Mouse (Mus musculus): ENCODE data around the gene Smad5.

The Smad5 gene

DNA sequence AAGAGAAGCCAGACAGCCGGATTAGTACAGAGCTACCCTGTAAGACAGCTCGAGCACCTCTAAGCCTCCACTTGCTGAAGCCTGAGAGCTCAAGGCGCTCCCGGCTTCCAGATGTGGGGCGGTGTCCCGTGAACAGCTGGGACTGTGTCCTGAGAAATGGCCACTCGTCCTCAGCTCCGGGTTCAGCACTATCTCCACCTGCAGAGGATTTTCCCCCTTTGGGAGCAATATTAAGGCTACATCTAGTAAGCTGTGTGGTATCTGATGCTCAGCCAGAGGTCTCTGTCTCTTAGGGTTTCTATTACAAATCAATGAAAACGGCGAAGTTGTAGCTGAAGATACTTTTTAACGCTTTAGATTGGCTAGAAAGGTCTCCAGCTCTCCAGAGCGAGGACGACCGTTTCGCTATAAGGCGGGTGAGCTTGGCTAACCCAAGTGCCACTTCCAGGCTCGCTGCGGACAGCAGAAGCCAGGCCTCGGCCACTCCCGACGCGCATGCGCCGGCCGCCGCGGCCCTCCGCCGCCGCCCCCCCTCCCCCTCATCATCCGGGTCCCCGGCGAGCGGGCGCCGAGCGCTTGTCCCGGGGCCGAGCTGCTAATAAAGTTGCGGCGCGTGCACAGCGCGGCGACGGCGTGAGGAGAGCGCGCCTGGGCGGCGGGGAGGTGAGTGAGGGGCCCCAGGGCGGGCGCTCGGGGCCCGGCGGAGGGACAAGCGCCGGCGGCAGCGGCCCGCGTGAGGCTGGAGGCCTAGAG, at the start of gene Smad5:
Gene Smad5, plus strand, starts transcription at position 542 of the 753 bp plus-strand sequence.
- peak; percentile 89 for DNase-seq (ENCODE audit: low read depth, low spot score)

DNA sequence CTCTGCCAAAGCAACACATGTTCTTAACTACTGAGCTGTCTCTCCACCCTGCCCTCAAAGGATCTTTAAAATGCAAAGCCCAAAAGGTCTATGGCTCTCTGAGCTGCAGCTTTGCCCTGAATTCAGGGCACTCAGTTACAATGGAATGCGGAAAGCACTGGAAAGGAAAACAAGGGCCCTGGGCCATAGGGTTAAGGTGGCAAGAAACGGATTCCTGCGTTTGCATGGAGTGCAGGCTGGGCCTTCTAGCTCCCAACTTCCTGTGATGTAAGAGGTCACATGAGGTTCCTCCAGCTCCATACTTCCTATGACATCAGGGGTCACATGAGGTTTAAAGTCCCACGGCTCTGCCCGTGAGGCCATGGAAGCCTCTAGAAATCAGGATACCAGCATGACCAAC, 48.6 kb upstream of the Smad5 start:
- no peak for DNase-seq (ENCODE audit: low read depth, low spot score)

DNA sequence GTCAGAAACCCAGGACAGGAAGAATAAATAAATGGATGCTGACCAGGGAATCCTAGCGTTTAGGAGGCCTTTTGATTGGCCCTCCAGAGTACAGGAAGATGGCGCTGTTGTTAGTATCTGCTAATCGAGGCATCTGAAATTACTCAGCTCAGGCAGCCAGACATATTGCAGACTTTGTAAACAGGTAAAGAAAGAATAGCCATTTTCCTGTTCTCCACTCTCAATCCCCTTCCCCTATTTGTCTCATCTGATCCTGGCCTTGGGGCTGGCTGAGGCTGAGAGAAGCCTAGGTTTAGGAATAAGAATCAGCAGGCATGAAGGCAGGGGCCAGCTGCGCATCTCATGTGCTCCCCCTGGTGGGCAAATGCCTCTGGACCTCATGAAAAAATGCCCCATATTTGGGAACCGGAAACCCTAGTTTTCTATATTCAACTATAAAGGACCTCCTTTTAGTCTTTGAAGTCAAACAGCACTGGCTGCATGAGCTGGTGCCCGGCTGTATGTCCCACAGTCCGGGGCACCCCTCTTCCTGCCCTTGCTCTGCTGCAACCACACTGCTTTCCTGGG, 44.8 kb upstream of the Smad5 start:
- DNase-seq (ENCODE audit: low read depth, low spot score): peak; percentile 80

DNA sequence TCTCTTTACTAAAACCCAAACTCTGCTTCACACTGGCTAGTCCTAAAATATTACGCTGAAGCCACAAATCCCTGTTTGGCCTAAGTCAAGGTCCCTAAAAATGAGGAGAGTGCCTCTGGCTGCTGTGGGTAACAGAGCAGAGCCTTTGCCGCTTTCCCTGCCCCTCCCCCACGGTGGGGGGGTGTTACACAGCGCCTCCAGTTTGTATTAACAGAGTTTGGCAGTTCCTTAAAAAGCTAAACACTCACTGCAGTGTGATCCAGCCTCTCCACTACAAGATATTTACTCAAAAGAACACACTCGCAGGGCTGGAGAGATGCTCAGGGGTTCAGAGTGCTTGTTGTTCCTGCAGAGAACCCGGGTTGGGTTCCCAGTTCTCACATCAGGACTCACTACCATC, 43.9 kb upstream of the Smad5 start:
- DNase-seq (ENCODE audit: low read depth, low spot score): no peak

DNA sequence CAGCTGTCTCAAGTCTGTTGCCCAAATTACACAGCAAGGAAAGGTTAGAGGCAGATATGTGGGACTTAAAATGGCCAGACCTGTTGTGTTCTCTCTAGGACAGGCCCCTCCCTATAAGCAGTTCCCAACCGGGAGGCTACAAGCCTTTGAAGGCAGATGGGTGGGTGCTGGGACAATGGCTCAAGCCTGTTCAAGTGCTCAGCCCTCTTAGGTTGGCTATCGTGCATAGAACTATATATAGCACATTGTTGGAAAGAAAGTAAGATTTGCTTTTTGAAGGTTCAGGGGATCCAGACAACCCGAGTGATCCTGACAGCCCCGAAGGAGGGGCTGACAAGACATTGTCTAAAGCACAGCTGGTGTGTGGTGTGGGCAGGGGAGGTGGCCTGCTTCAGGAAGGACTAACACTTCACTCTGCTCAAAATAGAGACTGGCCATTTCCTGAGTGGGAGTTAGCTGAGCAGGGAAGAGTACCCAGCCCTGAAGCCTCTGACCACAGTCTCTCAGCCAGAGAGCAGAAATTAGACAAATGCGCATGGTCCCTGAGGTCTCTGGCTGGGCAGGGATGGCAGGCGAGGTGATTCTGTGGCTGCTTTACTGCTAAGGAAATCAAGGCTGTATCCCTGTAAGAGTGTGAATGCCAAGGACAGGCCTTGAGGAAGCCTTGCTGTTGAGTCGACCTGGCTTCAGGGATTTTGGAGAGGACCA, 40.7 kb upstream of the Smad5 start:
- DNase-seq (ENCODE audit: low read depth, low spot score): no peak

DNA sequence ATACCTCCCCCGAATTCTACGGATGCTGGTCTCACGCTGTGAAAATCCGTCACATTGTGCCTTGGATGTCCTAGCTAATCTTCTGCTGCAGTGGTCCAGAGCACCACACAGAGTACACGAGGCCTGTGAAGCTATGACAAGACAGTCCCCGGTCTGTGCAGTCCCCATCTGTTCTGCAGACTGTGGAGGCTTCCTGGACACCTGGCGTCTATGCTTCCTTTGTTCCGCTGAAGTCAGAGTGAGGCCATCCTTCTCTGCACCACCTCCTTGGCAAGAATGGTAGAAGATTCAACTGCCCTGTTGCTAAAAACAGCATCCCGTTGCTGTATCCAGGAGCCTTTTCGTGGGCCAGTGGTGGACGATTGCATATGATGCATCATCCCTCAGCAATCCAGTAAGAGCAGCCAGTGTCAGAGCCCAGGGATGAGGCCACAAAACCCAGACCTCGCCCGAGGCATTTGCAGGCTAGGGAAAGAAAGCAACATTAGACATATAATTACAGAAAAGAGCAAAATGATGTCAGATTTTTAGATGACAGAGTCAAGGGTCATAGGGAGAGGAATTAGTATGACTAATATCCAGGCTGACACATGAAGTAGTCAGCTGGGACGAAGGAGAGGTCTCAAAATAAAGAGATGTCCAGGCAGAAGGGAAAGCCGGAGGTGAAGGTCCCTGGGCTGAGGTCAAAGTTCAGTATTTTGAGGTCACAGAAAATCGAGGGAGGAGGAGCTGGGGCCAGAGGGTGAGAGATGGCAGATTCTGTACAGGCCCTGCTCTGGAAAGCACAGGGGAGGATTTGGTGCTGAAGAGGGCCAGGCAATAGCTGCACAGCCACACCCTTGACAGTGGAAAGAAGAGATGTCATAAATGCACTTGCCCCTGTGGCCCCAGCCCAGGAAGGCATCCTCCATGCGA, 38.3 kb upstream of the Smad5 start:
- no peak for DNase-seq (ENCODE audit: low read depth, low spot score)

DNA sequence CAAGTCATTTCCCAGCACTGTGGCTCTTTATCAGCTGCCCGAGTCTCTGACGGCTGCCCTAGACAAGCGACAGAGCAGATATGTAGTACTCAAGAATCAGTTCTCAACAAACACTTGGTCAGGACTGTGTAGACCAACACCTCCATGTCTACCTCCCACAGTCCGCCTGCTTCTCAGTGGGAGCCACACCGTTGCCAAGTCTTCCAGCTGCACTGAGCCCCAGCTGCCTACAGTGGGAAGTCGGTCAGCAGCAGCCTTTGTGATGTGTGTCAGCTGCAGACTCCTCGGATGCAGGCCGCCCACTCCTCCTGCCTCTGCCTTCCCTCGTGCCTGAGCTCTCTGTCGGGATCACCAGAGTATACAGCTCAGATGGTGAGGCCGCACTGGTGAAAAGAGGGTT, 31.6 kb upstream of the Smad5 start:
- no peak for DNase-seq (ENCODE audit: low read depth, low spot score)

DNA sequence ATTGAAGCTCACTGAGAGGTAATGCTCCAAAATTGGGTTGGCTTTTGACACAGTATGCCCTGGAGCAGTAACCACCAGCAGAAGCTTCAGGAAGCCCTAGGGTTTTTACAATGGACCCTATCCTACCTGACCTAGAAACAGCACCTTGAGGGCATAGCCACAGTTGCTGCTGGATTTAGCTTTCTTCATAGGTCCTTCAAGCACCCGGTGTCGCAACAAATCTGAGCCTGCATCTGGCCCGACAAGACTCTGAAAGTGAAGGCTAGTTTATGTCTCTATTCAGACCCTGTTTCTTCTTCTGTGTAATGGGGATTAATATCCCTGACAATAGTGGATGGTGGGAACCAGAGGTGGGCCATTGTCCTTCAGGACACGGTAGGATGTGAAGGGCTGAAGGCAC, 25.1 kb upstream of the Smad5 start:
- DNase-seq (ENCODE audit: low read depth, low spot score): no peak

DNA sequence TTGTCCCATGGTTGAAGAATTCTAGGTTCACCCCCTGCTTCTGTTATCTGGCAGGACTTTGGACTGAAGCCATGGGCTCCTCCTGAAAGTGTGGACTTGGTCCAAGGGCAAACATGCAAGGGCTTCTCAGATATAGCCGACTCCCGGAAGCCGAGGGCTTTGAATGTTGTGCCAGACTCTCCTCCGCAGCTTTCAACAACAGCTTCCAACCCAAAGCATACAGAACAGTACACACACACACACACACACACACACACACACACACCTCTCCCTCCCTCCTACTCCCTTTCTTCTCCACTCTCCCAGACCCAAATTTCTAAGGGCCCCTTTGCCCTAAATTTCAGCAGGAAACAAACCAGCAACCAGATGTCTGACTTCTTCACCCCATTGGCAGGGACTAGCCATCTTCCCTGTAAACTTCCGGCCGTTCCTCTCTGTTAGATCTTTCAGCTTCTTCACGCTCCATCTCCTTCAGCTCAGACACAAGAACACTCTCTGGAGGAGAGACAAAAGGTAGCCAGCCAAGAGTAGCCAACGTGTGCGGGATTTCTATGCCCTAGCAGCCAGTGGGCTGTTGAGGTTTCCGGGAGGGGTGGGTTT, 24.5 kb upstream of the Smad5 start:
- DNase-seq (ENCODE audit: low read depth, low spot score): no peak

DNA sequence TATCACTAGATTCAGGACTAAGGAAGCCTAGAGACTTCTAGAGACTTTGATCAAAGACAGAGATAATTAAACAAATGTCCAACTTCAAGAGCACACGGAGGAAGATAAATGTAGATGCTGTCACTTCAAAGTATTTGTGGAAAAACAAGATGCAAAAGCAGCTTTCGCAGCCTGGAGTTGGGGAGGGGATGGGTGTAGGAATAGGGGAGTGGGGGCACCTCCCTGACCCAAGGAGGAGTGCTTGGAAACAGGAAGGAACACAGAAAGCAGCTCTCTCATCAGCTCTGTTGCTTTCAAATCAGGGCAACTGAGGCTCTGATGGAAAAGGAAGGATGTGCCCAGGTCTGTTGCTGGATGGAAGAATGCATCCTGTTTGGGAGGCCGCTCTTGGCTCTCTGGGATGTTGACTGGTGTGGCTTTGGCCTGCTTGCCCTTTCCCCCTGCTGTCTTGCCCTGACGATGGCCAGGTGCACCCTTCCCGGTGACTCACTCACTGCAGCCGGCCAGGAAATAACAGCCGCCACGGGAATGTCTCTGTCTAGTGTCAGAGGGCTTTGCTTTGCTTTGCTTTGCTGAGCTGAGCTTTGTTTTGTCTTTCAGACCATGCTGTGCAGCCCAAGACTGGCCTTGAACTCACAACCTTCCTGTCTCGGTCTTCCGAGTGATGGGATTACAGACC, 23.8 kb upstream of the Smad5 start:
- DNase-seq (ENCODE audit: low read depth, low spot score): no peak

DNA sequence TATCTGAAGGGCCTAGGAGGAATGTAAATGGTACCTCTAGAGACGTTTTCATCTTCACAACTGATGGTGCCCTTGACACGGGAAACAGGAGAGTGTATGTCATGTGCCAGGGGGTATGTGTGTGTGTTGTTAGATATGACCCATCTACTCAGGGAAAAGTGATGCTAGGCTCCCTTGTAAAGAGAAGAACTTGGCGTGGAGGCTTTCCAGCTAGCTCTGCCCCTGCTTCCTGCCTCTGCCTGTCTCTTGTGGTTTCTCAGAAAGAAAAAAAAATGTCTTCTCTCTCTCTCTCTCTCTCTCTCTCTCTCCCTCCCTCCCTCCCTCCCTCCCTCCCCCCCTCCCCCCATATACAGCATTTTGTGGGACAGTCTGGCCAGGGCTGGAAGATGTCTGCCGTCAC, 20.9 kb upstream of the Smad5 start:
- no peak for DNase-seq (ENCODE audit: low read depth, low spot score)

DNA sequence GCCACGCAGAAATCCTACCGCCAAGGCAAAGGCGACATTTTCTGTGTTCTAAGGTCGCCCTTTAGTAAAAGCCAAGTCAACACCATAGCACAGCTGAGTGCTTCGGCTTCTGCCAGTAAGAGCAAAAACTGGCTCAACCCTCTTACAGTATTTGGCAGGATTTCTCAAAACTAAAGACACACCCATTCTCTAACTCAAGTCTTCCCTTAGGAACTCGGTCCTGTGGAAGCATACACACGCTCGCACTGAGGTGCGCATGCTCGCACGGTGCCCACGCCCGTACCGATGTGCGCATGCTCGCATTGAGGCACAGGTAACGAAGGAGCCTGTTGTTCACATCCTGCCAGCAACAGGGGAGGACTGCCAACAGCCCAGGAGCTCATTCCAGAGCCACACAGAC, 20.5 kb upstream of the Smad5 start:
- peak; percentile 69 for DNase-seq (ENCODE audit: low read depth, low spot score)

DNA sequence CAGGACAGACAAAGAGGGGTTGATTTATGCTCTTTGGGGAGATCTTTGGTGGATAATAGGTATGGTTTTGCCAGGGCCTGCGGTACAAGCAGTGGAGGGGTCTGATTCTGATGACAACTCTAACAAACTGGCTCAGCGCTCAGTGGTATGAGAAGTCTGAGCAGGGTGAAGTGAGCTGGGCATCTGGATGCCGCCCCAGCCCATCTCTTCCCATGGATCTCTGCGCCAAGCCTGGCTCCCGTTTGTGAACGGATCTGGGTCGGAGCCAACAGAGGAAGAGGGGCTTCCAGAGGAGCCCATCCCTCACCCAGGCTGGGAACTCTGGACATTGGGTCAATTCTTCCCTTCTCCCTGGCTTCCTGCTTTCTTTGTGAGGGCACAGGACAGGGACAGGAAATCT, 19.5 kb upstream of the Smad5 start:
- no peak for DNase-seq (ENCODE audit: low read depth, low spot score)

DNA sequence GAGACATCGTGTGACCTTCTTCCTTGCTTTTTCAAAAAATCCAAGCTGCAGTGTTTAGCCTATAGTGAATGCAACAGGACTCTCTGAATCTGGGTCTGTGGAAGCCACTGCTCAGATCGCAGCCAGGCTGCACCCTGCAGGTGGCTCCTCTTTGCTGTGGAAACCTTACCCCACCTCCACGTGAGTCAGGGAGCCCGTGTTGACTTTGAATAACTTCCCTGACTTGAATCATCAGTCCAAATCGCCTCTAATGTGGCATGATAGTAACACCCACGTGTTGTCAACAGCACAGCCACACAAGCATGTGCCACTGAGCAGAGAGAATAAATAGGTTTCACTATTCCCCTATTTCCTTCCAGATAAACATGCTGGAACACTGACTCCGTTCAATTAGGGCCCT, 10.8 kb upstream of the Smad5 start:
- no peak for DNase-seq (ENCODE audit: low read depth, low spot score)

DNA sequence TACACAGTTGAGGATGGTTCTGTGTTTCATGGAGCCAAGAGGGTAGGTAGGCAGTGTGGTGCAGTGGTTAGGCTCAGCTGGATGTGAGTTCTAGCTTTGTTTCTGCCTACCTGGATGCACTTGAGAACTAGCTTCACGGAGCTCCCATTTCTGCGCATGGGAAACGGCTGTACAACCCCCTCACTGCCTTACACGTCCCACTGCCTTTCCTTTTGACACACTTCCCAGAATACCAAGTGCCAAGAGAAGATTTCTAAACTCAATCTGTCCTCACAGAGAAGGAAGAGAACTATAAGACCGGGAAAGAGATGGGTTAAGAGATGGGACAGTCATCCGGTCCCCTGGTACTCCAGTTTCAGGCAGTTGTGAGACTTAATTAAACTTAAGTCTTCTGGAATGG, 10.2 kb upstream of the Smad5 start:
- no peak for DNase-seq (ENCODE audit: low read depth, low spot score)

DNA sequence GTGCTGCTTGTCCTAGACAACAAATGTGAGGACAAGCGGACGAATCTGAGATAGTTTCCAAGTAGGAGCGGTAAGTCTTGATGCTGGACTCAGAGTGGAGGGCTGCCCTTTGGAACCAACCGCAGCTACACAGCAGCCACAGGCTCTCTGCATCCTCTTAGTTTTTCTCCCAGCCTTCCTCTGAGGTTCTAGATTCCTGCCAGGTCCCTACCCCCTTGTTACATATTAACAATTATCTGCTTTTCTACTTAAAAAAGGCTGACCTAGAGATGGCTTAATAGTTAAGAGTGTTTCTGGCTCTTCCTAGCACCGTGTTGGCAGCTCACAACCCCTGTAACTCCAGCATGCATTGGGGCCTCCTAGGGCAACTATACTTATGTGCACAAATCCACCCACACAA, 7.1 kb upstream of the Smad5 start:
- DNase-seq (ENCODE audit: low read depth, low spot score): no peak

DNA sequence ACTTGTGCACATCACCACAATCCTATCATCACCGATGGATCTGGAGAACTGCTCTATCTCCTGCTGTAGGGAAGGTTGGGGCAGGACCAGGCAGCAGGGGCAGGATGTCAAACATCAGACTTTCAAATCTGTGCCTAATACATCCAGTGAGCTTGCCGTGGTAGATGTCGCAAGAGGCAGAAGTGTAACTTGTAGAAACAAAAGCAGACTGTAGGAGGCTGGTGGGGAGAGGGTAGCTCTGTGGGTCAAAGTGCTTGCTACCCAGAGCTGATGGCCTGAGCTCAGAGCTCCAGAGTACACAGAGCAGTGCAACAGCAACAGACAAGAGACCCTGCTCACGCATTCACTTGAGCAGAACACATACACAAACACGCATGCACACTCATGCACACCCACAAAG, 6.1 kb upstream of the Smad5 start:
- DNase-seq (ENCODE audit: low read depth, low spot score): no peak

DNA sequence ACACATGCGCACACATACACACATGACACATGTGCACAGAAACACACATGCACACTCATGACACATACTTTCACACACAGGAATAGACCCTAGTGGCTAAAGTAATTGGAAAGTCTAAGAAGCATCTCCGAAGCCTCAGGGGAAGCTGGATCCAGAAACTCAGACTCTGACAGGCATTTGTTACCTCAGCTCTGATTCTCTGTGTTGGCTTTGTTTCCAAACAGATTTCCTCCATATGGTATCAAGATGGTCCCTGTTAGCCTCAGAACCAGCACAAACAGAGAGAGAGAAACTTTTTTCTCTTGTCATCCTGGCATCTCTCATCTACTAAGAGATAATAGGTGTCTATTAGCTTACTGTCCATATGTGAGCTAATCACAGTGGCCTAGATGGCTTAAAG, 5.6 kb upstream of the Smad5 start:
- DNase-seq (ENCODE audit: low read depth, low spot score): no peak

DNA sequence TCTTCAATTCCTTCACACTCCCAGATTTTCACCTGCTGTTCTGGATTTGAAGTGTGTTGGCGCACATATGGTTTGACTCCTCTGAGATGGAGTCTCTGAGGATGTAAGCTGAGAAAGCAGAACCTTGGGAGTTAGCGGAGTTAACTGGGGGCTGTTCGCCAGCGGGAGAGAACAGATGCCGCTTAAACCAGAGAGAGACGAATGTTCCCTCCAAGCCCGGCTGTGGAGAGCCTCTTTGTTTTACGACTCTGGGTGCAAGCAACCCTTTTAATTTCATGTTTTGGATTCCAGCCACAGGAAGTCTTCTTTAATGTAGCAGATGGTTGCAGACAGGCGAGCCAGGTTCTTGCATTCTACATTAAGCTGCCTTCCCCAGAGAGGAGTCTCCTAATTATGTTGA, 4.4 kb upstream of the Smad5 start:
- no peak for DNase-seq (ENCODE audit: low read depth, low spot score)

DNA sequence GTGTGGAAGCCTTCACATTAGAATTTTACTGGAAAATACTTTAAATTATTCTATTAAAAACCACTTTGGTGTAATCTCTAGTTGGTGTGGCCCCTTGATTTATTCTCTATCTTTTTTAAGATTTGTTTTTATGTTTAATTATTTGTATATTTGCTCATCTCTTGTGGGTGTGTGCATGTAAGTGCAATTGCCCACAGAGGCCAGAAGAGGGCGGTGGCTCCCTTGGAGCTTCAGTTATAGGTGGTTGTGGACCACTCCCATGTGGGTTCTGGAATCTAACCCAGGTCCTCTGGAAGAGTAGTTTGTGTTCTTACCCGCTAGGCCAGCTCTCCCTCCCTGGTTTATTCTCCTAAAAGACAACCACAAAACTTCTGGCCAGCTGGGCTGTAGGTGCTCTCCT, 3.4 kb upstream of the Smad5 start:
- peak; percentile 20 for DNase-seq (ENCODE audit: low read depth, low spot score)

DNA sequence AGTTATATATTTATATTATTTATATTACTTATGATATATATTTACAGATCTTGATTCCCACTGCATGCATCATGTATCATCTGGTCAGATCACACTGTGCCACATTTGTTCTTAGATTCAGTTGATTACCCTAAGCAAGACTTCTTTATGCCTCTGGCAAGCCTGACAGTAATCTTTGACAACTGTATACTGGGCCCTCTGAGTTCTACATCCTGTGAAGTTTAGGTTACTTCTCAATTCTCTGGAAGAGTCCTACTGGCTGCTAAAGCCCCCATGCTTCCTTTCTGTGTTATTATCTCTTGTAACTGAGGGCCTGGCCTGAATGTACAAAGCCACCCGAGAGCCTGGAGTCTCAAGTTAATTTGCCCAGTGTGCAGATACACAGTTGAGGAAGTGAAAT, 1.8 kb upstream of the Smad5 start:
- DNase-seq (ENCODE audit: low read depth, low spot score): no peak
